Mouse (Mus musculus) testis, postnatal 10 days (tissue): Measurements from ENCODE around the gene Fam171a1.
"Not testable (repeated sequence)": the region's sequence is repeated elsewhere in the genome, so short reads cannot be mapped to it uniquely, and the experiment has no call there.

Source experiments
- DNase-seq: peaks from one replicate; pipeline ENCODE4 v3.0.0; 2021; ENCODE audit warnings: low spot score

Fam171a1 gene

DNA sequence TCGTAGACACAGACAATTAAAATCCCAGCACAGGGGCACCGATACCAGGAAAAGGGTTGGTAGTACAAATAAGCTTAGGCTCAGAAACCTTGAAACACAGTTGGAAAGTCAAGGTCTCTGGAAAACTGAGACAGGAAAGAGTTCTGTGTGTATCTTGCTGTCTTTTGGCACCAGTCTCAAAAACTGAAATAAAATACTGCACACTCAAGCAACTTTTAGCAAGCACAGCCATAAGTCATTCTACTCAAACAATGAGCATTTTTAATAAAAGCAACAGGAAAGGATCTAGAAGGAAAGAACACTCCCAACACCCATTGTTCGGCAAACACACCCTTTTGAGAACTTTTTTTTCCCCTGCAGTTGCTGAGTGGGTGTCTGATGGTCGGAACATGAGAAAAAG is at the start of gene Fam171a1:
Gene Fam171a1 (plus strand): TSS at position 359 of the 400 bp plus-strand sequence.
- no peak for DNase-seq

GRCm38 (mm10) chr2:3069140-3069539 is 44.9 kb upstream of the Fam171a1 start:
- DNase-seq: no peak

DNA sequence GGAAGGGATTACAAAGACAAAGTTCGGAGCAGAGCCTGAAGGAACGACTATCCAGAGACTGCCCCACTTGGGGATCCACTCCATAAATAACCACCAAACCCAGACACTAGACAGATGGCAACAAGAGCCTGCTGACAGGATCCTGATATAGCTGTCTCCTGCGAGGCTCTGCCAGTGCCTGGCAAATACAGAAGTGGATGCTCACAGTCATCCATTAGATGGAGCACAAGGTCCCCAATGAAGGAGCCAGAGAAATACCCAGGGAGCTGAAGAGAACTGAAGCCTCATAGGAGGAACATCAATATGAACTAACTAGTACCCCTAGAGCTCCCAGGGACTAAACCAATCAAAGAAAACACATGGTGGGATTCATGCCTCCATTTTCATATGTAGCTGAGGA is 25.7 kb upstream of the Fam171a1 start:
- not testable (repeated sequence) for DNase-seq

GRCm38 (mm10) chr2:3089274-3089673 is 24.8 kb upstream of the Fam171a1 start:
- no peak for DNase-seq

DNA sequence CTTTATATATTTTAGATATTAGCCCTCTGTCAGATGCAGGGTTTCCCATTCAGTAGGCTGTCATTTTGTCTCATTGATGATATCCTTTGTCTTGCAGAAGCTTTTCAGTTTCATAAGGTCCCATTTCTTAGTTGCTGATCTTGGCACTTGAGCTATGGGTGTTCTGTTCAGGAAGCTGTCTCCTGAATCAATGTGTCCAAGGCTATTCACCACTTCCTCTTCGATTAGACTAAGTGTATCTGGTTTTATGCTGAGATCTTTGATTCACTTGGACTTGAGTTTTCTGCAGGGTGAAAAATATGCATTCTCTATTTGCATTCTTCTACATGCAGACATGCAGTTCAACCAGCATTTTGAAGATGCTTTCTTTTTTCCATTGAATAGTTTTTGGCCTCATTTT is 17.9 kb upstream of the Fam171a1 start:
- DNase-seq: no peak

- no peak for DNase-seq
Observed at GRCm38 (mm10) chr2:3099971-3100370, 14.1 kb upstream of the Fam171a1 start.

DNA sequence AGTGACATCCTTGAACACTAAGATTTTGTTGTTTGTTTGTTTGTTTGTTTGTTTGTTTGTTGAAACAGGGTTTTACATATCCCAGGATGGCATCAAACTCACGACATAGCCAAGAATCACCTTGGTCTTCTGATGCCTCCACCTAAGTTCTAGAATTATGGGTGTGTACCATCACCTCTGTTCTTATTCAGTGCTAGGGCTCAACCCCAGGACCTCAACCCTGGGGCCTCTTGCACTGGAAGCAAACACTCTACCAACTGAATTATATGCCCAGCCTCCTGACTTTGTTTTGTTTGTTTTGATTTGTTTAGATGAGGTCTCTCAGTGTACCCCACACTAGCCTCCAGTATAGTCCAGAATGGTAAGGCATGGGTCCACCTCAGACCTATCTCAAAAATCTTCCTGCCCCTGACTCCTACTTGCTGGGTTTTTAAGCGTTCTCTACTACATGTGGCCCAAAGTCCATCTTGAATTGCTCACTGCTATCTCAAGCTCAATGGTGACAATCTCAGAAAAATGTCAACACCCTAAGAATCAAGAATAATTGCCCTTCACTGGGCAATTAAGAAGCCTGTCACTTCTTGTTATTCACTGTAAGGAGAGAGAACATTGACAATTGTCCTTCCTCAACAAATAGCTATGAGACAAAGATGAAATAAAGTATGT is 12.6 kb upstream of the Fam171a1 start:
- DNase-seq: no peak

DNA sequence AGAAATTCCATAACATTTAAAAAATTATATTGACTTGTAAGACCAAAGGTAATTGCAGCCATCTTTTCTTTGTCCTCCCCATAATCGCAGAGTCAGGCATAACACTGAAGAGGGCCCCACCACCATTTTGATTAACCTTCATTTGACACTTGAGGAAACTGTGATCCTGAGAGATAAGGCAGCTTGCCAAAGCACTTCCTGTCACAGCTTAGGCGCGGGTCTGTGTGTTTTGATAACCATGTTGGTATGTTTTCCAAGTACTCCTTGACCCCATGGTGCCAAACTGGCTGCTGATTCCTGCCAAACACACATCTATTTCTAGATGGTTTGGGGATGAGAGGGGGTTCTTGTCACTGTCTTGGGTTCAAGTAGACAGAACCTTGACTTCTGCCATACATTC is 11.7 kb upstream of the Fam171a1 start:
- DNase-seq: no peak

DNA sequence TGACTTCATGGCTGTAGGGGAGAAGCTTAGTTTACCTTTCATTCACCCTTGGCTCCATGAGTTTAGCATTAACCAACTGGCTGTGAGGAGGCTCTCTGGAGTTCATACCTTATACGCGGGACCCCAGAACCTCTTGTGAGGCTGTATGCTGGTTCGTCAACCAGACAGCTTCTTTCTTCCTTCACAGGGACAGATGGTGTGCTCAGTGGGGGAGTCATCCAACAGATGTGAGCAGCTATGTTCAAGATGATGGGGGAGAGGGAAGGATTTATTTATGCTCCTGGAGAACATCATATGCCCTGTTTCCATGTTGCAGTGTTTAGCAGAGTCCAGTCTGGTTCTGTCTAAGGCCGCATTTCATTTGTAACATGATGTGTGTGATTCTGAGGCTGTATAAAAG is 6.6 kb upstream of the Fam171a1 start:
- DNase-seq: no peak

DNA sequence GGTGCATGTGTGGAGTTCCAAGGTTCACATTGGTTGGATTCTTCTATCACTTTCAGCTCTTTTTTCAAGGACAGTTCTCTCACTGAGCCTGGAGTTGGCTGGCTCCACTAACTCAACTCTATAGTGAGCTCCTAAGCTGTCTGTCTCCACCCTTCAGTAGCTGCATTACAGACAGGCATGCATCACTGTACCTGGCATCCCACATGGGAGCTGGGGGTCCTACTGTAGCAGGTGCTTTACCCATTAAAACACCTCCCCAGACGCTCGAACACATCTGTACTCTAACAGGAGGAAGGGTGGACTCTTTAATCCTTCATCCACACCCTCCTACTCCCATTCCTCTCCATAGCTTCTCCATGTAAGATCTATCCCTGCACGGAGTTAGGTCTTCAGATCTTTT is 5.6 kb upstream of the Fam171a1 start:
- no peak for DNase-seq

GRCm38 (mm10) chr2:3108834-3109233 is 5.2 kb upstream of the Fam171a1 start:
- DNase-seq: no peak

DNA sequence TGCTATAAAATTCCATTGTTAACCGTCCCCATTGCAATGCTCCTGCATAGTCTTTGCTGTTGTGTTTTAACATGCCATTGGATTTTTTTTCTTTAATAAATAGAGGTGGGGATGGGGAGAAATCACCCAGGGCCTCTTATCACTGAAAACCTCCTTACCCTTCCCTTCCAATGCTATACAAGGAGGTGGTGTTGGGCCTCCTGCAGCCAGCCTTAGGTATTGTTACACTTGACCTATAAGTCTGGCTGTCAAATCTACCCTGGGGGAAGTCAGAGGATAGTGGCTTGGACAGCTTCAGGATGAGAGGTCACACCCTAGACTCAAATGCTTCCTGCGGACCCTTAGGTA is 3.8 kb downstream of the Fam171a1 start:
- DNase-seq: no peak

- peak; percentile 96 for DNase-seq
Observed at GRCm38 (mm10) chr2:3118203-3118941, 4.3 kb downstream of the Fam171a1 start.

DNA sequence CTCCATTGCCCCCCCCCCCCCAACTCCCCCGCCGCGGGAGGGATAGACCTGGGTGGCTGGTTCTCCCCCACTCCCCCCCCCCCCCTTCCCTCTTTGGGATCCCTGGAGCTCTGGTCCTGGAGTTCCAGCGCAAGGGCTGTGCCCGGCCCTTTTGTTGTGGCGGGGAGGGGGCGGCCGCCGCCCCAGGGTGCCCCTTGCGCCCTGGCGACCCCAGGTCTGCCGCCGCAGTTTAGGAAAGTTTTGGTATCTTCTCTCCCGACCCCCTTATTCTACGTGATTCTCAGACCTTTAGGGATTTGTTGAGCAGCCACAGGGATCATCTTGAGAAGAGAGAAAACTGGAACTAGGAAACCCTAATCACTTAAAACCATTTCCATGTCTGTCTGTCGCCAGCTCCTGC is 4.9 kb downstream of the Fam171a1 start:
- no peak for DNase-seq

- DNase-seq: no peak
Observed at GRCm38 (mm10) chr2:3119371-3119935, 5.4 kb downstream of the Fam171a1 start.

GRCm38 (mm10) chr2:3122571-3122970 is 8.5 kb downstream of the Fam171a1 start:
- no peak for DNase-seq

DNA sequence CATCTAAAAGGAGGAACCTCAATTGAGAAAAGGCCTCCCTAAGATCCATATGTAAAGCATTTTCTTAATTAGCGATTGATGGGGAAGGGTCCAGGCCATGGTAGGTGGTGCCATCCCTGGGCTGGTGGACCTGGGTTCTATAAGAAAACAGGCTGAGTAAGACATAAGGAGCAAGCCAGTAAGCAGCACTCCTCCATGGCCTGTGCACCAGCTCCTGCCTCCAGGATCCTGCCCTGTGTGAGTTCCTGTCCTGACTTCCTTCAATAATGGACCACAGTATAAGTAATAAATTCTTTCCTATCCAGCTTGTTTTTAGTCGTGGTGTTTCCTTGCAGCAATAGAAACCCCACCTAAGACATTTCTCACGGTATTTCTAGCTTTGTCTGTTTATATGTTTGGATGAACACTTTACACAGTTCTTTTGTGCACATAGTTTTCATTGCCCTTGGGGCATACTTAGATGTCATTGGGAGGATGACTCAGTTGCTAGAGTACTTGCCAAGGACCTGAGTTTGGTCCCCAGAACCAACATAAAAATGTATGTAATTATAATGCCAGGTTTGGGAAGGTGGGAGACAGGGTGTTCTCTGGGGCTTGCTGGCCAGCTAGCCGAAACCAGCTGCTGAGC is 13.3 kb downstream of the Fam171a1 start:
- no peak for DNase-seq

- no peak for DNase-seq
Observed at GRCm38 (mm10) chr2:3128344-3128871, 14.4 kb downstream of the Fam171a1 start.

DNA sequence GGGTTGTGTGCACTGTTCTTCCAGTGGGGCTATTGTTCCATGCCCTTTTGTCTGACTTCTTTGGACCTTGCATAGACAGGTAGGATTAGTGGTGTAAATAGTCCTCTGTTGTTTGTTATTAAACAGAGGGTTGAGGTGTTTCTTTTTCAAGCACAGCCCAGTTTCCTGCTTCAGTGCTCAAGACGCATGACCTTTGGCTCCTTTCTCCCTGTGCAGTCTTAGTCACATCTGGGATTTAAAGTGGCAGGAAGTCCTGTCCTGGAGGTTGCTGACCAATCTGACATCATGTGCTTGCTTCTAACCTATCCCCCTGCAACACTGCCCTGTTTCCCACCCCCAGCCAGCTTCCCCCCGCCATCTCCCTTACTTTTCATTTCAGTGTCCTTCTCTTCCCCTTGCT is 14.9 kb downstream of the Fam171a1 start:
- DNase-seq: no peak

DNA sequence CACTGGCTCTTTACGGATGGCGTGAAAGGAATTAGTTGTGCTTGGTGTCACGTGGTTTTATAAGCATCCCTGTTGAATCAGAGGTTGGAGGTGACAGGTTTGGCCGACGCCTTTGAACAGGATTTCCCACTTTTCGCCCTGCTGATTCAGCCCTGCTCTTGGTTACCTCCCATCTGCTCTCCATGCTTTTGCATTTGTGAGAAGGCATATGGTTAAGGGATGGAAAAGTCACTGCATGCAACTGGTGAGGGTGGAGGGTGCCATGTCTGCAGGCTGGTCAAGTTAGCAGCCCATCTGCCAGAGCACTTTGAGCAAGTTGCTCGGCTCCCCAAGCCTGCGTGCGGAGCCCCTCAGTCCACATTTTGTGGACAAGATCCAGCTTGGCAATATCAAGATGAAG is 18.4 kb downstream of the Fam171a1 start:
- no peak for DNase-seq

DNA sequence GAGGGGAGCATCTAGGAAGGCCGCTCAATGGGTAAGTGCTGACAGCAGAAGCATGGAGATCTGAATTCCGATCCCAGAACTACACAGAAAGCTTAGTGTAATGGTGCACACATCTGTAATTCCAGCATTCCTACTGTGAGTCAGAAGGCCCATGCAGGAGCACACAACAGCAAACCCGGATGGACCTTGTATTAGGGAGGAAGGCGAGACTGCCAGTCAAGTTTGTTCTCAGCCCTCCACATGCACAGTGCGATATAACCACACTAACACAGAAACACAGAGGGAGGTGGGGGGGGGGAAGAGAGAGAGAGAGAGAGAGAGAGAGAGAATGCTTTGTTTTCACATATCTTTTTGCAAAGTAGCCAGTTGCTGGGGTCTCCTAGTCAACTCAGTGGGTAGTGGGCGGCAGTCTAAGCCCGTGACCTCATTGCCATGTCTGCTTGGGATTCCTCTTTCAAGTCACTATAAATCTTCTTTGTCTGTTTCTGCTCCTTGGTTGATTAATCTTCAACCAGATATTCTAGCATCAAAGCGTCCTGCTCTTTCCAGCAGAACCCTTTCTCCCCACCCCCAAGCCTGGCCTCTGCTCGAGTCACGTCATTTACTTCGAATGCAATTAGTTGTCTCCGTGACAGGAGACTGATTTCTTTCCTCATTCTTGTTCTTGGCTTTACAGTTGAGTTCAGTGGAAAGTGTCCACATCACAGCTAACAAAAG is 20.7 kb downstream of the Fam171a1 start:
- no peak for DNase-seq

DNA sequence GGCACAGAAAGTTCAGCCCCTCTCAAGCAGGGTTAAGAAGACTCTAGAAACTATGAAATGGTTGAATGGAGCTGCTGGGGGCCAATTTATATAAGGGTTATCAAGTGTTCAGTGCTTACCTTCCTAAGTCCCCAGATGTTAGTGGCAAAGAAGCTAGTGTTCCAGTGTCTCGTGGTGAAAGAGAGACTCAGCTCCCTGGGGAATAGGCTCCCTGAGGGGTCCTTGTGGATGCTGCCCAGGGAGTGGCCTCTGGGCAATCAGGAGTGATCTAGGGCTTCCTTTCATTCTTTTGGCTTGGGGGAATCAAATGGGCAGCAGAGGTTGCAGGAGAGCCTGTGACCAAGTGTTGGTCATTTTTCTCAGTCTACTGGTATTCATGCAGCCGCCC is 21.3 kb downstream of the Fam171a1 start:
- DNase-seq: no peak
